Mouse (Mus musculus) bone marrow macrophage, adult 2 months (primary cell): Measurements from ENCODE around the gene Gk2.

Experiments
- CTCF ChIP-seq: IDR thresholded peaks from 2 replicates; pipeline ENCODE4 v1.5.1; 2012; ENCODE audit warnings: low read depth, mild to moderate bottlenecking, low read length, moderate library complexity
- POLR2A ChIP-seq: IDR thresholded peaks from 2 replicates; pipeline ENCODE4 v1.6.1; 2012; ENCODE audit warnings: mild to moderate bottlenecking, low read depth, low read length, borderline replicate concordance

- TF ChIP-seq POLR2A: no peak
- no peak for TF ChIP-seq CTCF
These were observed 10.4 kb upstream of the Gk2 start for GRCm38 (mm10) chr5:97467246-97467645.
